Mouse (Mus musculus) ES-Bruce4 (cell line): ENCODE results near the gene Atg4a-ps. TPM values are rescaled to one million over a fixed set of nuclear protein-coding genes. Genes with fewer than 3 reads are reported as not detected.

Experiments
- H3K27ac ChIP-seq: 2 replicates; pipeline ENCODE4 v1.5.1; 2012; ENCODE audit warnings: low read length, inconsistent platforms; ENCODE audit not compliant: insufficient read depth
- H3K27me3 ChIP-seq: 2 replicates; pipeline ENCODE4 v1.6.1; 2012; ENCODE audit warnings: mild to moderate bottlenecking, low read length, inconsistent platforms; ENCODE audit not compliant: control insufficient read depth, poor library complexity, insufficient read depth, severe bottlenecking
- H3K36me3 ChIP-seq: 2 replicates; pipeline ENCODE4 v1.6.1; 2012; ENCODE audit warnings: inconsistent platforms, mild to moderate bottlenecking, low read length, moderate library complexity; ENCODE audit not compliant: control insufficient read depth, poor library complexity, insufficient read depth, severe bottlenecking
- H3K4me1 ChIP-seq: one replicate; pipeline ENCODE4 v1.8.1; 2011; ENCODE audit warnings: low read length; ENCODE audit not compliant: control insufficient read depth, insufficient read depth
- H3K4me3 ChIP-seq: 2 replicates; pipeline ENCODE4 v1.5.1; 2011; ENCODE audit warnings: low read depth, mild to moderate bottlenecking, low read length
- H3K9ac ChIP-seq: 2 replicates; pipeline ENCODE4 v1.6.1; 2012; ENCODE audit warnings: low read depth, mild to moderate bottlenecking, inconsistent platforms; ENCODE audit not compliant: poor library complexity, severe bottlenecking
- H3K9me3 ChIP-seq: replicated peaks from 2 replicates; pipeline ENCODE4 v1.6.1; 2012; ENCODE audit warnings: mild to moderate bottlenecking, low read length, inconsistent platforms; ENCODE audit not compliant: control insufficient read depth, poor library complexity, insufficient read depth, severe bottlenecking
- CTCF ChIP-seq: IDR thresholded peaks from one replicate; pipeline ENCODE4 v1.8.1; 2011; ENCODE audit warnings: low read depth, low read length
- EP300 ChIP-seq: IDR thresholded peaks from 2 replicates; pipeline ENCODE4 v1.6.1; 2011; ENCODE audit warnings: low read depth, low read length; ENCODE audit not compliant: insufficient read depth
- POLR2A ChIP-seq: IDR thresholded peaks from one replicate; pipeline ENCODE4 v1.8.1; 2011; ENCODE audit warnings: low read length; ENCODE audit not compliant: insufficient read depth
- polyA plus RNA-seq: library from polyadenylated mRNA; stranded (reverse); fragments of >200 nt; gene quantifications from 2 replicates; pipeline ENCODE4 v1.2.4, GENCODE M21; 2011; ENCODE audit warnings: low read depth; ENCODE audit not compliant: missing spikeins, insufficient read depth, insufficient read length

Atg4a-ps gene
- polyA plus RNA-seq, 1 experiment = 1.2 TPM

- Histone ChIP-seq H3K9ac (no peak overlapping the region), H3K27ac (no peak overlapping the region), H3K4me1 (no peaks in the 10 kb centered on the region), H3K9me3 (no peaks in the 10 kb centered on the region), H3K4me3 (no peak overlapping the region), H3K36me3 (no peaks in the 10 kb centered on the region), H3K27me3 (no peaks in the 10 kb centered on the region)
- TF ChIP-seq CTCF (no peak), EP300 (no peak), POLR2A (no peak)
Observed at GRCm38 (mm10) chr3:103660012-103660411, 14.1 kb upstream of the Atg4a-ps start.

GRCm38 (mm10) chr3:103650406-103650805, 4.5 kb upstream of the Atg4a-ps start:
- H3K4me1 ChIP-seq = peaks cover 1% of the 10 kb centered on the region
- no peak overlapping the region for H3K27ac ChIP-seq

GRCm38 (mm10) chr3:103649716-103650115, 3.8 kb upstream of the Atg4a-ps start:
- TF ChIP-seq EP300 (no peak), CTCF (no peak)
- Histone ChIP-seq H3K9ac (no peak overlapping the region), H3K36me3 (no peaks in the 10 kb centered on the region), H3K4me3 (no peak overlapping the region), H3K27me3 (no peaks in the 10 kb centered on the region), H3K27ac (no peak overlapping the region), H3K9me3 (peaks cover 14% of the 10 kb centered on the region), H3K4me1 (peaks cover 1% of the 10 kb centered on the region)

More at GRCm38 (mm10) chr3:103650406-103650805, 4.5 kb upstream of the Atg4a-ps start:
- Histone ChIP-seq H3K9ac (no peak overlapping the region), H3K27me3 (no peaks in the 10 kb centered on the region), H3K36me3 (no peaks in the 10 kb centered on the region), H3K4me3 (no peak overlapping the region), H3K9me3 (peaks cover 14% of the 10 kb centered on the region)
- TF ChIP-seq EP300 (no peak), POLR2A (no peak), CTCF (no peak)

- H3K27me3 ChIP-seq = no peaks in the 10 kb centered on the region
- no peak overlapping the region for H3K27ac ChIP-seq
- no peaks in the 10 kb centered on the region for H3K36me3 ChIP-seq
- no peak for TF ChIP-seq POLR2A
- no peak for TF ChIP-seq CTCF
- no peak for TF ChIP-seq EP300
- no peak overlapping the region for H3K9ac ChIP-seq
- no peak overlapping the region for H3K4me3 ChIP-seq
- H3K9me3 ChIP-seq = peaks cover 14% of the 10 kb centered on the region
- peaks cover 1% of the 10 kb centered on the region for H3K4me1 ChIP-seq
Observed at GRCm38 (mm10) chr3:103648486-103648885, 2.6 kb upstream of the Atg4a-ps start.

- Histone ChIP-seq H3K27ac (no peak overlapping the region), H3K36me3 (no peaks in the 10 kb centered on the region), H3K9ac (no peak overlapping the region), H3K4me3 (no peak overlapping the region), H3K9me3 (peaks cover 14% of the 10 kb centered on the region), H3K27me3 (no peaks in the 10 kb centered on the region), H3K4me1 (no peaks in the 10 kb centered on the region)
- TF ChIP-seq POLR2A (no peak), EP300 (no peak), CTCF (no peak)
Observed at GRCm38 (mm10) chr3:103647164-103647867, 1.4 kb upstream of the Atg4a-ps start.

- TF ChIP-seq CTCF (no peak), POLR2A (no peak), EP300 (no peak)
Observed at GRCm38 (mm10) chr3:103641301-103641700, 4.6 kb downstream of the Atg4a-ps start.

More at GRCm38 (mm10) chr3:103641301-103641700, 4.6 kb downstream of the Atg4a-ps start:
- H3K36me3 ChIP-seq = no peaks in the 10 kb centered on the region
- no peak overlapping the region for H3K4me3 ChIP-seq
- no peak overlapping the region for H3K27ac ChIP-seq
- no peaks in the 10 kb centered on the region for H3K9me3 ChIP-seq
- no peak overlapping the region for H3K9ac ChIP-seq
- H3K27me3 ChIP-seq = no peaks in the 10 kb centered on the region
- H3K4me1 ChIP-seq = no peaks in the 10 kb centered on the region
